Mouse (Mus musculus): ENCODE results near the gene Nacc1.
"Not testable (repeated sequence)": the region's sequence is repeated elsewhere in the genome, so short reads cannot be mapped to it uniquely, and the experiment has no call there.

Nacc1 gene

DNA sequence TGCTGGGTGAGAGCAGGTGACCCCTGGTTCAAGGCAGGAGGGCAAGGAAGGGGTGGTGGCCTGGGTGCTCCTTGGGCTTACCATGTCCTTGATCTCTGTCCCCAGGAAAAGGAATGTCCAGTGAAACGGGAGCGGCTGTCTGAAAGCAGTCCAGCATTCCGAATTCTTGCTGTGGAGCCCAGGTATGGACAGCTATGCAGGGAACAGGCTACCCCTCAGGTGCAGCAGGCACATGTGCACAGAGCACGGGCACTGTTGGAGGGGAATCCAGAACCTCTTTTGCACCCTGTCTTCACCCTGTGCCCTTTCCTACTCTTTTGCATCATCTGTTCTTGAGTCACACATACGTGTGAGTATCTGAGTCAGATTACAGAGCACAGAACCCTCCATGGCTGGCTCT lies 10.6 kb upstream of the Nacc1 start:
- no peak for DNase-seq

DNA sequence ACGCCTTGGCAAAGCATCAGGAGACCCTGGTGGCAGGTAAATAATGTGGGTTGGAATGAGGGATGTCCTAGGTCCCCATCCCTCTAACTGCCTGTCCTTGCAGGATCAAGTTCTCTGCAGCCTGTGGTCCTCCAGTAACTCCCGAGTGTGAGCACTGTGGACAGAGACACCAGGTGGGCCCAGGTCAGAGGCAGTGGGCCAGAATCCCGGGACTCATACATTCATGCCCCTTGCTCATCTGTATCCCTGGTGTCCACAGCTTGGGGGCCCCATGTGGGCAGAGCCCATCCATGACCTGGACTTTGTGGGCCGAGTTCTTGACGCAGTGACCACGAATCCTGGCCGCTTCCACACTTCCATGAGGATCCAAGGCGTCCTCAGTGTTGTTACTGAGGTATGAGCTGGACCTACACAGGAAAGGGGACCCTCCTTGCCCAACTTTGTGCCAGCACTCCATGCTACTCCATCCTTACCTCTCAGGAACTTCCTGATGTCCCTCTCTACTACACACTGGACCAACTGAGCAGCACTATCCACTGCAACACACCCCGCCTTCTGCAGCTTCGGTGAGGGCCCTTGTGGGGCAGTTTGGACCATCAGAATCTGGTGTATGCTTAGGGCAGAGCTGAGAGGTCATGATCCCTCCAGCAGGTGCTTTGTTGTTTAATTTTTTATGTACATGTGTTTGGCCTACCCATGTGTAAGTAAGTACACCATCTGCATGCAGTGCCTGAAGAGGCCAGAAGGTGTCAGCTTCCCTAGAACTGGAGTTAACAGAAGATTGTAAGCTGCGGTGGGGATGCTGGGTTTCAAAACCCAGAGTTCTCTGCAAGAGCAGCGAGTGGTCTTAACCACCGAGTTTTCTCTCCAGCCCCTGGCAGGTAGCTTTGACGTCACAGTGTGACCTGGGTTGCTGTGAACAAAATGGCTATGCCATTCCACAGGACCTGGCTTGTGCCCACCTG lies 9.8 kb upstream of the Nacc1 start:
- peak; percentile 61 to 68 for DNase-seq

DNA sequence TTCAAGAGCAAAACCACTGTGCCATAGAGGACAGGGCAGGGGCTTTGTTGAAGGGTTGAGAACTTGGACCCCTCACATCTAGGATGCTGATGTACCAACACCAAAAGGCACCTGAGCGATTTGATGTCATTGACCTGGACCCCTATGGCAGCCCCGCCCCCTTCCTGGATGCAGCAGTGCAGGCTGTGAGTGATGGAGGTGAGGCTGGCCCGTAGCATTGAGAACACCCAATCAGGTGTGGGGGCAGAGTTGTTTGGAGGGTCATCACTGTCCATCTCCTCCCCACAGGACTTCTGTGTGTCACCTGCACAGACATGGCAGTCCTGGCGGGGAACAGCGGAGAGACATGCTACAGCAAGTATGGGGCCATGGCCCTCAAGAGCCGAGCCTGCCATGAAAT lies 7.5 kb upstream of the Nacc1 start:
- no peak for DNase-seq

DNA sequence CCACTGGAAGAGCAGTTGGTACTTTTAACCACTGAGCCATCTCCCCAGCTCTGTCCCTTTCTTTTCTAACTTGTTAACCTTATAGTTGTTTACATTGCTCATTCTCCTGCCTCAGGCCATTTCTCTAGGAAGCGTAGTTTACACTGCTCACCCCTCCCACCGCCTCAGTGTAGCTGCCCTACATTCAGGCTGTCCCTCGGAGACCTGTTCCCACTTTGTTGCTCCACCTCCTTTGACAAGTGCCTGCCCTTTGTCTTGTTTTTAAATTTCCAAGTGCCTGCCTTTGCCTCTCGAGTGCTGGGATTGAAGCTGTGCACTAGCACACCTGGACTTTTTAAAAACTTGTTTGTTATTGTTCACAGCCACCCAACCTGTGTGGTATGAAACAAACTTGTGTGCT lies 5.7 kb upstream of the Nacc1 start:
- no peak for DNase-seq

DNA sequence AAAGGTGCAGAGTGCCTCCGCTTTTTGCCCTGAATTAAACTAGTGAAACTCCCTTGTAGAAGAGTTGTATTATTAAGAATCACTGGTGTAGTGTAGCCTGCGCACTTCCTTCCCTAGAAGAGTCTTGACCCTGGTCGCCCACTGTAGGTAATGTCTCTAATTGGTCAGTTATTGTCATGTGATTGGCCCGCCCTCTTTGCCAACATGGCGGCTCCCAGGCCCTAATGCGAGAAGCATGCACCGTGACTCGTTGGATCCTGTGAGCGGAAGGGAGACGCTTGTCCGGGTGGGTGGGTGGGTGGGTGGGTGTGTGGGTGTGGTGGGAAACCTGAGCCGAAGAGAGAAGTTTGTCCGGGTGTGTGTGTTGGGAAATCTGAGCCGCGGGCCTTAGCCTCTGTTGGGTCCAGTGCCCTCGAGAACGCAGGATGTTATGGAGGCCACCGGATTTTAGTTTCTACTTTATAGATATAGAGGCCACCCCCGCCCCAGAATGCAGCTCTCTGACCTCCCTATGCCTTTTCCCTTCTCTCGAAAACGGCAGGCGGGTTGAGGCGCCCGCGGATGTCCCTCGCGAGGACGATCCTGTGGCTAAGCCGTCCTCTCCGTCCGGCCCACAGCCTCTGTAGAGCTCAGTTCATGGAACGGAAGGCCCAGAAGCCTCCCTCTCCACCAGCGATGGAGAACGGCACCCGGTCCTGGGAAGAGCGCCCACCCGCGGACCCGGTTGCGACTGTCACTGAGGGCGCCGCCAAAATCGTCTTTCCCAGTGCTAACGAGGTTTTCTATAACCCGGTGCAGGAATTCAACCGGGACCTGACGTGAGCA lies 1.6 kb upstream of the Nacc1 start:
- DNase-seq: peak; percentile 84 to 88

DNA sequence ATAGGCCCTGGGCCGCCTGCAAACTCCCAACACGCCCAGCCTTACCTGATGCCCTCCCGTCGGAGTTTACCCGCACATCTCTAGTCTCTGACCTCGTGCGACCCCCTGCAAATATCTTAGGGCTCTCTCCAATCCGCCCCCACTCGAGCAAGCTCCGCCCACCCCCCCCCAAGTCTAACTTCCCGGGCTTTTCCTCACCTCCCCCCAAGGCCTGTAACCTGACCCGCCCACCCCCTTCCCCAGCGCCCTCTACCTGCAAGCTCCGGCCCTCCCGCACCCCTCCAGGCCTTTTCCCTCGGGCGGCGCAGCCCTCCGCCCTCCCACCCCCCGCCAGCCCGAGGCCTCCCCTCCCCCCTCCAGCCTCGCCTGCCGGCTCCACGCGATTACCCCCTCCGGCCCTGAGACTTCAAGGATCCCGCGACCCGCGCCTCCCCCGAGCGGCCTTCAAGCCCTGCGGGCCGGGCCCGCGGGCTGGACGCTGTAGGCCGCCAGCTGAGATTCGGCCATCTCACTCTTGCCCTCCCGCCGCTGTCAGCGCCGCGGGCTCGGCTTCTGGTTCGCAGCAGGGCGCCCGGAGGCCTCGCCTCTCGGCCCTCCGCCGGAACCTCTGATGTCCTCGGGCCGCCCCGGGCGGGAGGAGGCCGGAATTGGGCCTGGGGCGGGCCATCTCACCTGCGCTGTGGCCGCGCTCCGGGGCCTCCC lies 508 bp downstream of the Nacc1 start:
- DNase-seq: peak in 1 of 2 experiments; percentile 10

DNA sequence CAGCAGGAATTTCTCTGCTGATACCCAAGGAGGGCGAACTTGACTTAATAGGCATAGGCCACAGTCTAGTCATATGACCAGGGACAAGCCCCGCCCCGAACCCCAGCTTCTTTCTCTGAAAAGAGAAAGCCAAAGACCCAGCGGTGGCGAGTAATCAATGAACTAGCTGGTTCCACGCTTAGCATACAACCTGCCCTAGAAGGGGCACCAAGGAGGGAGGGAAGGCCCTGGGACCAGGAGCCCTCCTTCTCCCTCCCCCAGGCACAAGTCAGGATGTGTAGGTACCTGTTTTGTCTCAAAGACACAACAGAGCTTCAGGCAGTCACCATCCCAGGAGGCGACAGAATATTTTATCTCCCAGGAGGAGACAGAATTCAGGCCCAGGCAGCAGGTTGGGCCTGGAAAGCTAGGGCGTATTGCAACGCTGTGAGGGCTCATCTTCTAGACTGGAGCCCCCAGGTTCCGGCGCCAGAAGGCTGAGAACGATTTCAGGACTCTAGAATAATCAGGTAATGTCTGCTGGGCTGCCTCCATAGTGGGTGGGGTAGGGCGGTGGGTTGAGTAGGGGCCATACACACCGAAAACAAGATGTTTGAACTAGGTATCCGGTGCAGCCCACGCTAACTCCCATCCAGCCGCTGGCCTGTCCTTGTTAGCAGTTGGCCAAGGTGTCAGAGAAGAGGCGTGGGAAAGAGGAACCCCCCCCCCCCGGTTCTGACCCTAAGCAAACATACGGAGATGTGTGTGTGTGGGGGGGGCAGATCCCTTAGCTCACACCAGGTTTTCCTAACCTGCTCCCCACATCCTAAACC lies 1.3 kb downstream of the Nacc1 start, which contains the start of gene Trmt1:
Gene Trmt1 (plus strand): TSS at position 117 of the 812 bp plus-strand sequence.
- peak; percentile 35 to 40 for DNase-seq

DNA sequence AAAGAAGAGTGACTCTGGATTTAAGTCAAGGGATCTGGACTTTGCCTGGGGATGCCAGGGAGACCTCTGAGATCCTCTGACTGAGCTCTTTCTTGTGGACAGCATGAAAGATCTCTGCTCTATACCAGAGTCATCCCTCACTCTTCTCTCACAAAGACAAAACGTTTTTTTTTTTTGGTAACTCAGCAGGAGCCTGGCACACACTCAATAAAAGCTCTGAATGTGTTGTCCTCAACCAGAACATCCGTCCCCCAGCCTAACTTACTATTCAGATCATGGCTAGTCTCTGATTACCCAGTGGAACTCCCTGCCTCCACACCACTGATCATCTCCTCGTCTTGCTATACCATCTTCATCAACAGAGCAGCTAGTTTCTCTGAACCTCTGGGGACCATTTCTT lies 3.1 kb downstream of the Nacc1 start:
- no peak for DNase-seq

DNA sequence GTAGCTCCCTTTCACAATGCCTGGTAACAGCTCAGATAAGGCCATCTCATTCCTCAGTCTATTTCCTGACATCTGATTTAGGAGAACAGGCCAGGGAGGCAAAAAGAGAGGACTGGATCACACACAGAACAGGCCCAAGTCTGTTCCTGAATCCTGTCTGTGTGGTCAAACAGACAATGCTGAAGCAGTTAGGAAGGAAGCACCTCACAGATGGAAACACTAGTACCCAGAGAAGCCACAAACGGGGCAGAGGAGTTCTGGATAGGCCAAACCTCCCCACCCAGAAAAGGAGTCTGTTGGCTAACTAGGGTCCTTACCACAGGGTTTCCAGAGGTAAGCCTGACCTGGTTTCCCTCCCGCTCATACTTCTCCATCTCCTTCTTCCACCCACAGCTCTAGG lies 5.4 kb downstream of the Nacc1 start:
- DNase-seq: no peak

DNA sequence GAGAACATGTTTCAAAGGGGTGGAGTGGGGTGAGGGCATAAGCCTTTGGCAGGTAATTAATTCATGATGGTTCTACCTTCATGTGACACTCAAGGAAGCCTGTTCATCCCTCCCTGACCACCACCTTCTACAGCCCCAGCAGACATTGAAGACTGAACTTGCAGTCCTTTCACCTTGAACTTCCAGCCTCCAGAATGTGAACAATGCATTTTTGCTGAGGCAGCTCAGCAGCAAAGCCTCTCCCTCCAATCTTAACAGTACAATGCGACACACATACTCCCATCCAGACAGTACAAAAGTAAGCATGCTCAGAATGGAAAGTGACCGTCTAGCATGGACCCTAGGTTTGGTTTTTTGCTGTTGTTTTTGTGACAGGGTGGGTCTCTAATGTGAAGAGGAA lies 6.2 kb downstream of the Nacc1 start:
- DNase-seq: no peak

DNA sequence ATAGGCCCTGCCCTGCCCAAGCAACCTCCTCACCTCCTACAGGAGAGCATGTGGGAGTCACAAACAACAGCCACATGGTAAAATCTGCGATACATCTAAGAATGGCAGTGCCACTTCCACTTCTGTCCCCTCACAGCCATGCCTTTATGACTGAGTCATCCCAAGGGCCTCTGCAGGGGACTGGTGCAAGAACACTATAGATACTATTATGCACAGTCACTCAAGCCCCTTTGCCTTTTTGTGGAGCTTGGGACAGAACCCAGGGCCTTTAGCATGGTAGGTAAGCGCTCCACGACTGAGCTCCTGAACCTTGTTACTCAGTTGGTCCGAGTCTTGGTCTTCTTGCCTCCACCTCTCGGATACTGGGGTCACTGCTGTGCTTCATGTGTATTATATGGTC lies 10.4 kb downstream of the Nacc1 start:
- DNase-seq: no peak

DNA sequence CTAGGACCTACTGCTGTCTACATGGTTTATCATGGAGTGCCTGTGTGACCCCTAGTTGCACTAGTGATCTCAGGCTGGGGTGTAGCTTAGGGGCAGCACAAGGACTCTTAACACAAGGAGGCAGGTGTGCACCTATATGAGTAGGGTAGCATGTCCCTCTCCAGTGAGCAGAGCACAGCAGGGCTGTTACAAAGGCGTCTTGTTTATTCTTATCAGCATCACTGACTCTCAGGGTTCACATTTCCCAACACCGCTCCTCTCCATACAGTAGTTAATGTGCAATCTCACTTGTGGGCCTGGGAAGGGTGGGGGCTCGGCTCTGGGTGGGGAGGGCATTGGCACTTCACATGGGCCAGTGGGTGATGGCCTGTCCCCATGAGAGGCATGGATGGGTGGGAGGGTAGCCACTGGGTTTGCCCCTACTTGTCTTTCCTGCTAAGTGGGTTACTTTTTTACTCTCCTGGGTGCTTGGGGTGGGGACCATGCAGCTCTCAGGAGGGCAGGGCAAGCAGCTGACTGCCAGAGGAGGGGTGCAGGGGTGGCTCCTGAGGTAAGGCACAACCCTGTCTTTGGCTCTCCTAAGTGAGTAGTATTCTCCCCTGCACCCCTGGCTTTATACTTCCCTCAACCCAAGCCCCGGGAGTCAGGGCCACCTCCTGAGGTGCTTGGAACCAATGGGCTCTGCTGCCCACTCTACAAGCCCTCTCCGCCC lies 17.2 kb downstream of the Nacc1 start:
- DNase-seq: not testable (repeated sequence)

DNA sequence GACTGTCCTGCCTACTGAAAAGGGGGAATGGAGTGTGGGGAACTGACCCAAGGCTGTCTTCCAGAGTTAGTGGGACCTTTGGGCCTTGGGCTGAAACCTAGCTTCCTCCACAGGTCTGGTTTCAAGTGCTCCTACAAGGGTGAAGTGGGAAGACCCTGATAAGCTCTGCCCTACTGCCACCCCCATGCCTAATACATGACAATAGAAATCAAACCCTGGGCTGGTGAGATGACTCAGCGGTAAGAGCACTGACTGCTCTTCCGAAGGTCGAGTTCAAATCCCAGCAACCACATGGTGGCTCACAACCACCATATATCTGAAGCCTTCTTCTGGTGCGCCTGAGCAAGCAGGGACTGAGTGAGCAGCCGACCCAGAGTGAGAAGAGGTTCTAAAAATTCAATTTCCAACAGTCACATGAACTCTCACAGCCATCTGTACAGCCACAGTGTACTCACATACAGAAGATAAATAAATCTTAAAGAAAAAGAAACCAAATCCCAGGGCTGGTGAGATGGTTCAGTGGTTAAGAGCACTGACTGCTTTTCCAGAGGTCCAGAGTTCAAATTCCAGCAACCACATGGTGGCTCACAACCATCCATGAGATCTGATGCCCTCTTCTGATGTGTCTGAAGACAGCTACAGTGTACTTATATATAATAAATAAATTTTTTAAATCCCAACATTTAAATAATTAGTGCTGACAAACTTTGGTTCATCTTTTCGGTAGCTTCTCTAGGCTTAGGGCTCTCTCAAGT lies 18.8 kb downstream of the Nacc1 start:
- DNase-seq: no peak

DNA sequence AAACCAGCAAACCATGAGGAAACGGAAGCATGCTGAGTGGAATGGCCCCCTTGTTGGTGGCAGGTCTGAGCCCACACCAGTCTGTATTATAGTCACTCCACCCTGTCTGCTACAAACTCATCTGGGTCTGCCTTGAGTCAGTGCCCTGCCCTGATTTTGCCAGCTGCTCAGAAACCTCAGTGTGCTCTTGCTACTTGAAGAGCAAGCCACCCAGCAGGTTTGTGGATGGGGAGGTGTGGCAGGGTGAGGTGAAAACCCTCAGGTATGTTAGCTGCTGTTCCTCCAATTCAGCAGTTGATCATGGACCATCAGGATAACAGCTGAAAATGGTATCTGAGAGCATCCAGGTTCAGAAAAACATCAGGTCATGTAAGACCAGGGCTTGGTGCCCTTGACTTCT lies 19.6 kb downstream of the Nacc1 start:
- DNase-seq: no peak

DNA sequence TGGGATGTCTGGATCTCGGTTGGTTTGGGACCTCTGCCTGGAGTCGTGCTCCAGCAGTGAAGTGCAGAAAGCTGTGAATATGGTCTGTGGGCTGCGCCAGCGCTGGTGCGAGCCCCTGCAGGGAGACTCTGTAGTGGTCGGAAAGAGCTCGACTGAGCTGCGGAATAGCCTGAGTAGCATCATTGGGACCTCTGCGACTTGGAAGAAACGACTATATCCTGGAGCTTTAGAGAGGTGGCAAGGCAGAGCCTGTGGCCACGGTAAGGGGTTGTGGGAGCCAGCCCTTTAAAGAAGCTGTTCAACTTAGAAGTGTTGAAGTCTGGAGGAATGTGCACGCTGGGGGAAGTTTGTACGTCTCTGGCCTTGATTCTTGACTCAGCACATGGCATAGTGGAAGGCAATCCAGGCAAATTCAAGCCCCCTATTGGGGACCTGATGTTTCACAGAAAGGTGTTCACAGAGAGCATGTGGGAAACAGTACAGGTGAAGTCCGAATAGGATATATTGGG lies 22.2 kb downstream of the Nacc1 start:
- DNase-seq: no peak

DNA sequence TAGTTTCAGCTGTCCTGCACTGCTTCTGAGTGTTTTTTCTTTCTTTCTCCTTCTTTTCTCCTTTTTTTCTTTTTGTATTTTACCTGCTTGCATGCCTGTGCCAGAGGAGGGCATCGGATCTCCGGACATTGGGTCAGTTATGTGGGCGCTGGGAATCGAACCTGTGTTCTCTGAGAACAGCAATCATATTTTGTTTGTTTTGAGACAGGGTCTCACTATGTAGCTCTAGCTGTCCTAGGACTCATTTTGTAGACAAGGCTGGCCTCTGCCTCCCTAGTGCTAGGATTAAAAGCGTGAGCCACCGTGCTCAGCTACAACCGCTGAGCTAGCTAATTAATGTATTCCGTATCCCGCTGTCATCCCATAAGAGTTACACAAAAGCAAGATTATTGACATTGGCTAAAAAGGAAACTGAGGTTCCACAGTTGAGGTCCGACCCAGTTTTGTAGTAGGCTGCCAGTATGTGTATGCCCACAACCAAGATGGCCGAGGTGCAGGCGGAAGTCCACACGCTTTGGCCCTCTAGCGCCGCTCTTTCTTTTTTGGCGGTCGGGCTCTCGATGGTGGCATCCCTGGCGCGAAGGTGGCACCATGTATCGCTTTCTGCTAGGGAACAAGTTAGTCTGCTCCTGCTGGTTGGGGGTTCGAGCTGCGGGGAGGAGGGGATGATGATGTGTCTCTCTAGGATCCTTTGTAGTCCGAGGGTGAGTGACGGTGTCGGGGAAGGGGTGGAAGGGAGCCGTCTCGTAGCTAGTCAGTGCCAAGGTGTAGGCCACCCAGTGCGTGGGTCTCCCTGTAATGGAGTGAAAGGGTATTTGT lies 22.9 kb downstream of the Nacc1 start:
- DNase-seq: peak; percentile 78 to 79

DNA sequence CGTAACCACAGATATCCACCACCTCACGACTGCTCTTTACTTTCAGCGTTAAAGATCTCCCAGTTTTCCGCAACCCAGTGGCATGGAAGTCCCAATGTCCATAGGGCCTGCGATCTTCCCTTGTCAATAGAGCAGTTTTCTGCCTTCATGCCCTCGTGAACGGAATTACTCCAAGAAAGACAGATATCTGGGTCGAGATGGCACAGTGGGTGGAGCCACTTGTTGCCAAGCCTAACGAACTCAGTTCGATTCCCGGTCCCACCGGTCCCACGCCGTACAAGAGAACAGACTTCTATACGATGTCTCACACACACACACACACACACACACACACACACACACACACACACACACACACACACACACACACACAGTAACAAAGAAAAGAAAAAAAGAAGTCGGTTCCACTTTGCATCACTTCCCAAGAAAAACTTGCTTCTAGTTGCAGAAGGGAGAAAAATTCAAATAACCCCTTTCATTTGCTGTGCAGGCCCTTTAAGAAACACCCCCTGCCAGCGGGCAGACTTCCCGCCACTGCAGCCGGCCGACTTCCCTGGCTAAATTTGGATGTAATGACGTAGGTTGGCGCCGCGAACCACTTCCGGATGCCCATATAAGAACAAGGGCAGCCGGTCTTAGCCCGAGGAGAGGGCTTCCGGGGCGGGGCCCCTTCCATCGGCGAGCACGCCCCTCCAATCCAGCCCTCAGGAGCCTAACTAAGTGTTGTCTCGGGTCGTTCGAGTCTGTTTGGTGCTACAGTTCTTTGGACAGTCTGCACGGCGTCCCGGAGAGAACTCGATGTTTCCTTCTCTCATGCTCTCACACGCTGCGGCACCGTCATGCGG lies 24.0 kb downstream of the Nacc1 start:
- peak; percentile 94 for DNase-seq

DNA sequence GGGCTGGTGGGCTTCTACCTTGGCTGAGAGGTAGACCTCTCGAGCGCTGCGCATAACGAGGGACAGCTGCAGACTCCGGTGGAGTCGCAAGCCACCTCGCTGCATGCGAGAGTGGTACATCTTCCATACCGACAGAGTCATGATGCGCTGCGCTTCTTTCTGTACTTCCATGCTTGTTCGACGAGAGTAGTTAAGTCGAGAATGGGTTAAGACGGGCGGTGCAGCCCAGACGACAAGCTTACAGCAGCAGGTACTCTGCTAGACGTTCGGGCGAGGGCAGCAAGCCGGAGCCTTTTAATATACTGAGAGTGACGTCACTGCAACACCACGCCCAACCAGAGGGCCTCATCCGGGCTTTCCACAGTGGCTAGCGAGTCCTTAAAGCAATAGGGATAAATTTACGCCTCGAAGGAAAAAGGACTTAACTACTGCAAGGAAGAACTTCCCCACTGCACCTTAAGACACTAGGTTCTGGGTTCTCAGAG lies 25.0 kb downstream of the Nacc1 start, which contains the start of gene Ier2:
Gene Ier2 (minus strand): TSS at position 272 of the 485 bp plus-strand sequence.
- peak; percentile 93 for DNase-seq

Data from B cell, adult 2 months (primary cell).